Mouse (Mus musculus) retina, postnatal 7 days (tissue): Measurements from ENCODE around the gene Dnase2b.

Experiments used
- DNase-seq: peaks from one replicate; pipeline ENCODE4 v3.0.0-alpha.2; 2012; ENCODE audit warnings: low read depth, low spot score

Gene Dnase2b

GRCm38 (mm10) chr3:146615496-146615895, at the start of gene Dnase2b:
Dnase2b (minus strand) TSS chr3:146615596.
- no peak for DNase-seq

- no peak for DNase-seq
These were observed 46.5 kb upstream of the Dnase2b start for GRCm38 (mm10) chr3:146661907-146662306.

GRCm38 (mm10) chr3:146661001-146661400, 45.6 kb upstream of the Dnase2b start:
- DNase-seq: no peak

GRCm38 (mm10) chr3:146659321-146659720, 43.9 kb upstream of the Dnase2b start:
- no peak for DNase-seq

GRCm38 (mm10) chr3:146658061-146658639, 42.8 kb upstream of the Dnase2b start:
- no peak for DNase-seq

GRCm38 (mm10) chr3:146657433-146657832, 42.0 kb upstream of the Dnase2b start:
- no peak for DNase-seq

GRCm38 (mm10) chr3:146655111-146655577, 39.7 kb upstream of the Dnase2b start:
- no peak for DNase-seq

- no peak for DNase-seq
These were observed 38.3 kb upstream of the Dnase2b start for GRCm38 (mm10) chr3:146653692-146654091.

GRCm38 (mm10) chr3:146652431-146652830, 37.0 kb upstream of the Dnase2b start:
- no peak for DNase-seq

- no peak for DNase-seq
These were observed 35.8 kb upstream of the Dnase2b start, which contains the start of gene 4930503B20Rik for GRCm38 (mm10) chr3:146651217-146651616. 4930503B20Rik (minus strand) TSS chr3:146651317.

- DNase-seq: no peak
These were observed 35.3 kb upstream of the Dnase2b start for GRCm38 (mm10) chr3:146650716-146651115.

- no peak for DNase-seq
These were observed 34.0 kb upstream of the Dnase2b start for GRCm38 (mm10) chr3:146649311-146649894.

- no peak for DNase-seq
These were observed 26.5 kb upstream of the Dnase2b start for GRCm38 (mm10) chr3:146641818-146642427.

GRCm38 (mm10) chr3:146632506-146632905, 17.1 kb upstream of the Dnase2b start:
- no peak for DNase-seq

- no peak for DNase-seq
These were observed 13.0 kb upstream of the Dnase2b start for GRCm38 (mm10) chr3:146628227-146628982.

- no peak for DNase-seq
These were observed 10.4 kb upstream of the Dnase2b start for GRCm38 (mm10) chr3:146625766-146626165.

GRCm38 (mm10) chr3:146621966-146622365, 6.6 kb upstream of the Dnase2b start:
- no peak for DNase-seq

- no peak for DNase-seq
These were observed 5.3 kb upstream of the Dnase2b start for GRCm38 (mm10) chr3:146620555-146621249.

GRCm38 (mm10) chr3:146620101-146620500, 4.7 kb upstream of the Dnase2b start:
- DNase-seq: no peak

GRCm38 (mm10) chr3:146618357-146618756, 3.0 kb upstream of the Dnase2b start:
- no peak for DNase-seq

GRCm38 (mm10) chr3:146617946-146618345, 2.5 kb upstream of the Dnase2b start:
- no peak for DNase-seq
